In genomic region chr9:87015288-87015937, GRCm38 (mm10) we compare ENCODE assay signal across 9 mouse cellular contexts. TPM values are rescaled to one million over a fixed set of nuclear protein-coding genes. Genes with fewer than 3 reads are reported as not detected.
A peak's percentile ranks its signal among the peaks of the same experiment; 100 is the strongest.
DNase-seq lines count a peak whose midpoint lies in the region; ATAC-seq and TF ChIP-seq lines count a peak whose summit lies in the region.
"Had no signal": no experiment of that assay in that cellular context is flagged by ENCODE, and none has a peak within 500 bp of the region (broad histone marks: within the 10 kb centered on the region; RNA-seq: fewer than 3 reads in every experiment).

Ripply2 (plus strand) TSS chr9:87015537.

- H3K9ac ChIP-seq in heart, adult 2 months (ENCODE audit: low read depth, low read length) = no peak within 1 kb of the TSS
- peak within 1 kb of the TSS; percentile 55 for H3K9ac ChIP-seq in embryonic facial prominence, embryonic 14.5 days (ENCODE audit: low read depth, low read length)
- no peak within 1 kb of the TSS for H3K9ac ChIP-seq in intestine, embryonic 14.5 days (ENCODE audit: low read length)
- H3K9ac ChIP-seq in liver, embryonic 14.5 days (replicated peaks) = no peak within 1 kb of the TSS

- no peaks in the 10 kb centered on the region for H3K4me1 ChIP-seq in heart, adult 2 months (ENCODE audit: control insufficient read depth, insufficient read depth, low read length)
- H3K4me1 ChIP-seq in embryonic facial prominence, embryonic 14.5 days (ENCODE audit: control insufficient read depth, insufficient read depth, low read length) = no peaks in the 10 kb centered on the region
- H3K4me1 ChIP-seq in intestine, embryonic 14.5 days (replicated peaks; ENCODE audit: control insufficient read depth, insufficient read depth, low read length) = no peaks in the 10 kb centered on the region
- H3K4me1 ChIP-seq in liver, embryonic 14.5 days (replicated peaks; ENCODE audit: control insufficient read depth in 2 of 2, insufficient read depth in 2 of 2, low read length in 1 of 2) = no peaks in the 10 kb centered on the region

- H3K36me3 ChIP-seq in heart, adult 2 months (ENCODE audit: control insufficient read depth, insufficient read depth, low read length) = no peaks in the 10 kb centered on the region
- no peaks in the 10 kb centered on the region for H3K36me3 ChIP-seq in embryonic facial prominence, embryonic 14.5 days (ENCODE audit: control insufficient read depth, insufficient read depth, low read length)
- no peaks in the 10 kb centered on the region for H3K36me3 ChIP-seq in intestine, embryonic 14.5 days (ENCODE audit: control insufficient read depth, insufficient read depth, low read length)
- H3K36me3 ChIP-seq in liver, embryonic 14.5 days (replicated peaks; ENCODE audit: control insufficient read depth, insufficient read depth, low read depth) = no peaks in the 10 kb centered on the region

- intact Hi-C loops in heart, adult 2 months (cut with DNase I) = no loop called here

- no peak for TF ChIP-seq POLR2A in heart, adult 2 months (IDR thresholded peaks at IDR 0.05; ENCODE audit: insufficient read depth, low read depth, low read length)

- H3K9me3 ChIP-seq in embryonic facial prominence, embryonic 14.5 days (ENCODE audit: control insufficient read depth, low read length) = no peaks in the 10 kb centered on the region
- H3K9me3 ChIP-seq in intestine, embryonic 14.5 days (ENCODE audit: control insufficient read depth, low read length) = no peaks in the 10 kb centered on the region
- H3K9me3 ChIP-seq in liver, embryonic 14.5 days (ENCODE audit: control insufficient read depth, low read length) = no peaks in the 10 kb centered on the region

- TF ChIP-seq CTCF in heart, adult 2 months (IDR thresholded peaks at IDR 0.05) = no peak
- no peak for TF ChIP-seq CTCF in liver, embryonic 14.5 days (IDR thresholded peaks at IDR 0.05; ENCODE audit: low read depth)

- H3K27me3 ChIP-seq in heart, adult 2 months (ENCODE audit: control insufficient read depth, insufficient read depth, low read length) = peaks cover 5% of the 10 kb centered on the region; the same call in 1 of the 2 replicates
- peaks cover 47% of the 10 kb centered on the region for H3K27me3 ChIP-seq in embryonic facial prominence, embryonic 14.5 days (replicated peaks; ENCODE audit: control insufficient read depth, insufficient read depth, low read length)
- peaks cover 52% of the 10 kb centered on the region for H3K27me3 ChIP-seq in intestine, embryonic 14.5 days (replicated peaks; ENCODE audit: control insufficient read depth, insufficient read depth, low read length)
- peaks cover 38% of the 10 kb centered on the region for H3K27me3 ChIP-seq in liver, embryonic 14.5 days (ENCODE audit: control insufficient read depth, insufficient read depth, low read length)

- WGBS in heart, adult 2 months = 2% methylated on average over 71 of the region's 71 CpGs
- WGBS in embryonic facial prominence, embryonic 14.5 days = 1% methylated on average over 39 of the region's 71 CpGs
- under 1% methylated on average over 71 of the region's 71 CpGs for WGBS in intestine, embryonic 14.5 days
- WGBS in liver, embryonic 14.5 days (ENCODE audit: insufficient replicate concordance) = under 1% methylated on average over 71 of the region's 71 CpGs

- peak within 1 kb of the TSS; percentile 40 for H3K4me3 ChIP-seq in heart, adult 2 months
- peak within 1 kb of the TSS; percentile 49 for H3K4me3 ChIP-seq in embryonic facial prominence, embryonic 14.5 days (ENCODE audit: low read depth, low read length)
- H3K4me3 ChIP-seq in intestine, embryonic 14.5 days (ENCODE audit: low read depth, low read length) = peak within 1 kb of the TSS; percentile 42
- peak within 1 kb of the TSS in 1 of 2 experiments; percentile 25; a peak in 2 of 4 replicates for H3K4me3 ChIP-seq in liver, embryonic 14.5 days (ENCODE audit: insufficient read depth in 1 of 2, low read depth in 2 of 2, low read length in 2 of 2)

- no peak for TF ChIP-seq EP300 in heart, adult 2 months (IDR thresholded peaks at IDR 0.05; ENCODE audit: insufficient read depth, low read depth, low read length)
- no peak for TF ChIP-seq EP300 in liver, embryonic 14.5 days (IDR thresholded peaks at IDR 0.05; ENCODE audit: low read depth)

- peak within 1 kb of the TSS; percentile 59 for H3K4me2 ChIP-seq in embryonic facial prominence, embryonic 14.5 days (ENCODE audit: low read depth, low read length)
- peak within 1 kb of the TSS; percentile 86 for H3K4me2 ChIP-seq in intestine, embryonic 14.5 days (ENCODE audit: low read length)
- peak within 1 kb of the TSS; percentile 16 for H3K4me2 ChIP-seq in liver, embryonic 14.5 days (ENCODE audit: low read depth)

- ATAC-seq in embryonic facial prominence, embryonic 14.5 days (ENCODE audit: low read depth) = peak; percentile 62; the same call in 1 of the 2 replicates
- 0 out of 2 replicates have a peak, but pooled peaks have one; percentile 40 for ATAC-seq in intestine, embryonic 14.5 days (replicated peaks; ENCODE audit: low FRiP score, low TSS enrichment, low read depth)
- ATAC-seq in liver, embryonic 14.5 days (ENCODE audit: insufficient read depth) = 0 out of 2 replicates have a peak, but pooled peaks have one; percentile 28
- no peak for ATAC-seq in monocyte, adult 5-6 weeks (replicated peaks; ENCODE audit: insufficient number of reproducible peaks, low FRiP score, low TSS enrichment, poor library complexity, severe bottlenecking)

- no peak for DNase-seq in heart, adult 2 months
- no peak for DNase-seq in heart, adult 11 months
- peak; percentile 35 for DNase-seq in adrenal gland, postnatal 25 days
- no peak for DNase-seq in embryonic facial prominence, embryonic 14.5 days (ENCODE audit: low spot score)
- peak; percentile 58 for DNase-seq in intestine, embryonic 14.5 days (ENCODE audit: low spot score)
- no peak for DNase-seq in liver, embryonic 14.5 days (ENCODE audit: low read depth in 3 of 3, low spot score in 3 of 3)
- DNase-seq in right cerebral cortex, postnatal 25 days = peak; percentile 69

- no peak within 1 kb of the TSS for H3K27ac ChIP-seq in heart, adult 2 months
- H3K27ac ChIP-seq in embryonic facial prominence, embryonic 14.5 days (replicated peaks; ENCODE audit: low read depth, low read length) = no peak within 1 kb of the TSS
- no peak within 1 kb of the TSS for H3K27ac ChIP-seq in intestine, embryonic 14.5 days (ENCODE audit: low read depth)
- no peak within 1 kb of the TSS for H3K27ac ChIP-seq in liver, embryonic 14.5 days

- H3K79me2 ChIP-seq in heart, adult 2 months (replicated peaks; ENCODE audit: control insufficient read depth, insufficient read depth, low read length) = no peaks in the 10 kb centered on the region

RNA-seq across cellular contexts. Expression of gene Ripply2, which starts in this region (rescaled TPM):
- not detected for total RNA-seq in heart, adult 2 months (2021)
- polyA plus RNA-seq in heart, adult 2 months (2012; rRNA removed) = not detected in 2 replicates
- 1.4 TPM in 1 of 2 replicates, not detected in the other for total RNA-seq in adrenal gland, postnatal 25 days (2021)
- polyA plus RNA-seq in embryonic facial prominence, embryonic 14.5 days (2014; fragmentation: Nextera tagmentation; extraction: Ambion mirVana) = 0.32 TPM in 1 of 2 replicates, not detected in the other
- polyA plus RNA-seq in intestine, embryonic 14.5 days (2014; fragmentation: Nextera tagmentation; extraction: Ambion mirVana) = 0.35 TPM in 1 of 2 replicates, not detected in the other
- not detected in 2 replicates for polyA plus RNA-seq in liver, embryonic 14.5 days (2012; rRNA removed)
- polyA plus RNA-seq in liver, embryonic 14.5 days (2014; fragmentation: Nextera tagmentation; extraction: Ambion mirVana) = not detected in 2 replicates
- total RNA-seq in monocyte, adult 5-6 weeks (2017) = not detected in 3 replicates
- total RNA-seq: hematopoietic stem cell, adult 5-6 weeks had no signal

Comparison
In these comparisons a context has a peak if more than half of its experiments do, and no peak if none do; other contexts are left out.
1. Peak in ATAC-seq, H3K4me3 ChIP-seq, H3K9ac ChIP-seq and H3K4me2 ChIP-seq in embryonic facial prominence, embryonic 14.5 days; RNA of the gene not detected or under 1 TPM.
2. Peak in DNase-seq, ATAC-seq, H3K4me3 ChIP-seq and H3K4me2 ChIP-seq in intestine, embryonic 14.5 days; RNA of the gene not detected or under 1 TPM.
3. Peak in ATAC-seq and H3K4me2 ChIP-seq in liver, embryonic 14.5 days; RNA of the gene not detected or under 1 TPM.
4. DNase-seq: peak in adrenal gland, postnatal 25 days (single experiment) and right cerebral cortex, postnatal 25 days (single experiment); none in heart, adult 2 months (0 of 2), heart, adult 11 months (single experiment), embryonic facial prominence, embryonic 14.5 days (single experiment) and liver, embryonic 14.5 days (0 of 3).
5. H3K4me2 ChIP-seq: peak in every context shown above with its lines; median percentile 86 in intestine, embryonic 14.5 days; 59 in embryonic facial prominence, embryonic 14.5 days; 16 in liver, embryonic 14.5 days.